Mouse (Mus musculus): ENCODE measurements at regions not wholly inside any gene's neighbourhood (a gene's known extent, or its start where the extent isn't known, plus 50 kb on each side); places are given as distances from the start of the nearest gene placed in this dataset.
A peak's percentile ranks its signal among the peaks of the same experiment; 100 is the strongest.

GRCm38 (mm10) chr7:95682521-95682920 lies 488.5 kb upstream of the Tenm4 start:
- intact Hi-C loops (cut with DNase I), result no loop called here
- DNase-seq (ENCODE audit: low spot score in 2 of 2), result no peak

DNA sequence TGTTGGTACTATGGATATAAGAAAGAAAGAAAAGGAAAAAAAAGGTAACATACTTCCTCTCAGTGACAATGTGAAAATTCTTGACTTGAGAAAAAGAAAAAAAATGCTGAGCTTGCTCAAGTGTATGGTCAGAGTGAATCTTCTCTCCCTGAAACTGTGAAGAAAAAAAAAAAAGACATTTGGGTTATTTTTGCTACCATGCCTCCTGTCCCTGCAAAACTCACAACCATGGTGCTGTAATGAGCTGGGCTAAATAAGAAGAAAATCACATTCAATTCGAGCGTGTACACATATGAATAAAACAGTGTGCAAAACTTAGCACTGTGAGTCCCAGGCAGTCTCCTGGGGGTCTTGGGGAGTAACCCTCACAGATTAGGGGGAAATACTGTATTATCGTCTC lies 483.3 kb upstream of the Tenm4 start:
- intact Hi-C loops (cut with DNase I), result loop anchor here (1.0 kb wide), 1 partner anchor 74 kb away; no protein-coding TSS in a partner anchor
- DNase-seq (ENCODE audit: low spot score in 2 of 2), result peak in 1 of 2 experiments; percentile 50

DNA sequence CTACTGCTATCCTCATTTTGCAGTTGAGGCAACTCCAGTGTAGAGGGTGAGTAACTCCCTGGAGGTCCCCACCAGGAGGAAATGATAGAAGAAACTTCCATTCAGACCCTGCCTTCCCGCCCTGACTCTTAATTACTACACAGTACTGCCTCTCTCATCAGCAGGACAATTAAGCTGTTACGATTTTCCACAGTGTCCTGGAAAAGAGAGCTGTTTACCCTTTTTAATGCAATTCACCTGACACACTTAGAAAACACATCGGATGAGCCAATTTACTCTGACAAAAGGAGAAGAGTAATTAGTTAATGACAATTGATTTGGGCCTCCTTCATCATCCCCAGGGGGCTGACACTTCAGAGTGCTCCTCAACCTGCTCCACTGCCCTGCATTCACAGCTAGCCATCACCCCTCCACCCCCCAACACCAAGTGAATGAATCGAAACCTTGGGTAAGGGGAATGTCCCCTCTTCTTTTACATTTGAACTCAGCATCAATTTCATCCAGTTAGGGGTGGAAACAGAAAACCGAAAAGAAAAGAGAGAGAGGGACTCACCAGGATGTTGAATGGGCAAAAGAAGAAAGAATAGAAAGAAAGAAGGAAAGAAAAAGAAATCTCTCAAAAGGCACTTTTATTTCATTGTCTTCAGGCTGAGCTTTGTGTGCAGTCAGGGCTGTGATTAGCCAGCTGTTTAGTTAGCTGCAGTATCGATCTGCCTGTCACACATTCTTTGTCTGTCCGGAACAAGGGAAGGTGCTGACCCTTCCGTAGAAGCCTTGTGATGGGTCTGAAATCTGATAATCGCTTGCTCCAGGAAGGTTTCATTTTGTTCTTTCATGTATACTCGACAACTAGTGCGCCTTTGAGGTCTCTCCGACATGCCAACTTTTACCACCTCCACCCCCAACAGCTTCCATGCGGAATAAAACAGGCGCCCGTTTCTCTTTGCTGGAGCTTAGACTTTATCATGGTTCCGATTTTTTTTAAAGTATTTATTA lies 482.6 kb upstream of the Tenm4 start:
- peak; percentile 2 to 7 for DNase-seq (ENCODE audit: low spot score in 2 of 2)
- intact Hi-C loops (cut with DNase I), result no loop called here

DNA sequence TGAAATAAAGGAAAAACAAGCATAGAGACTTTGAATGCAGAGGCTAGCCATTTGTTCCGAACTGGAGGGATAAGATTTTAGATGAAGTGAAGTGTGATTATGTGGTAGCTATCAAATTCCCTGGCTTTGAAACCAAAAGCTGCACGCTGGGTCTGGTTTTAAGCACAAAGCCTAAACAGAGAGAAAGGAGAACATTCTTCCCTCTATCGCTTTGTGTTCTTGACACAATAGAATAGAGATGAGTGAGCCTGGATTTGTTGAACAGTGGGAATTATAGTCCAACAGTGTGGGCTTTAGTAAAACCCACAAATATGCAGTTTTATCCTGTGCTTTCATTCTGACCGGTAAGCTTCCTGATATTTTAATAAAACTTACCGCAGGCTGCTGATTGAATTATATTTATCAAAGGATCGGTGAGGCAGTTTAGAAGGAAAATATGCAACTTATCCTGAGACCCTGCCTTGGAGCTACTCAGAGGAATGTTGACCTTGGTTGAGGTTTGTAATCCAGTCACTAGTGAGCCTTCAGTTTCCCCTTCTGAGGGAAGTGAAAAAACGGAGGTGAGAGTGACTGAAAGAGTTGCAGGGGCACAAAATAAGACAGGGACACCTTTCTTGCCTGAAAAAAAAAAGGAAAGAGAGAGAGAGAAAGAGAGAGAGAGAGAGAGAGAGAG lies 481.7 kb upstream of the Tenm4 start:
- intact Hi-C loops (cut with DNase I), result no loop called here
- DNase-seq (ENCODE audit: low spot score in 2 of 2), result no peak

DNA sequence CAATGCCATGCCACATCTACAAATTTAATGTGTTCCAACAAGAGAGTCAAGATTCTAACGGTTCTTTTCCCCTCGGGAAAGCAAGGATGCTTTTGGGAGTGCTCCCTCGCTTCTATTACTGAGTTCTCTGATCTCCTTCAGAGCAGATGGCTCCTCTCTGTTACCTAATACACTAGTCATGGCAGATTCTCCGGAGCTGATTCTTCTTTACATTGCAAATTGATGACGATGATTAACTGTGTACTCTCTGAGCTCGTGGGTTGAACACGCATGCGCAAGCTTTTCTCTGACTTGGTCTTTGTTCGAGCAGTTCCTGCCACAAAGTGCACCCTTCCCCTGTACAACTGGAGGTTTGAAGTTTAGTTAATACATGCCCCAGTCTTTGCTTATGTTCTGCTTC lies 471.5 kb upstream of the Tenm4 start:
- intact Hi-C loops (cut with DNase I), result no loop called here
- peak; percentile 5 to 23 for DNase-seq (ENCODE audit: low spot score in 2 of 2)

- intact Hi-C loops (cut with DNase I), result no loop called here
These were observed 461.0 kb upstream of the Tenm4 start for GRCm38 (mm10) chr7:95710088-95710487.

DNA sequence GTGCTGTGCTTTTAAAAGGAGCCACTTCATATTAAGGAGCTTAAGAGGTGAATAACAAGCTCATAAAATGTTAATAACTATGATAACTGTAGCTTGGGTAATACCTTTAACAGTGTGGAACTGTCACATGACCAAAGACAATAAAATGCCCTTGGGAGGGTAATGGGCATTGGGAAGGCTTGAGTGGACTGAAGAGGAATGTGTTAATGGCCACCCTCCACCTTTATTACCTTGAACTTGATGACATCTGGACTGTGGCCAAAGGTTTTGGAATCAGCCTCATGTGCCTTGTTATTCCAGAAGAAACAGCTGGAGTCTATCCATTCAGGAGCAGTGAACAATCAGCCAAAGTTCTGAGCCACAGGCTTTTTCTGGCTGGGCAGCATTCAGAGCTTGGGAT lies 451.0 kb upstream of the Tenm4 start:
- intact Hi-C loops (cut with DNase I), result no loop called here
- no peak for DNase-seq (ENCODE audit: low spot score in 2 of 2)

More at GRCm38 (mm10) chr7:95710088-95710487, 461.0 kb upstream of the Tenm4 start:
- DNase-seq (ENCODE audit: low spot score in 2 of 2), result no peak

GRCm38 (mm10) chr7:95725716-95726487 lies 445.1 kb upstream of the Tenm4 start:
- intact Hi-C loops (cut with DNase I), result no loop called here
- DNase-seq (ENCODE audit: low spot score in 2 of 2), result peak in 1 of 2 experiments; percentile 44

- no peak for DNase-seq (ENCODE audit: low spot score in 2 of 2)
- intact Hi-C loops (cut with DNase I), result no loop called here
These were observed 437.2 kb upstream of the Tenm4 start for GRCm38 (mm10) chr7:95733807-95734206.

DNA sequence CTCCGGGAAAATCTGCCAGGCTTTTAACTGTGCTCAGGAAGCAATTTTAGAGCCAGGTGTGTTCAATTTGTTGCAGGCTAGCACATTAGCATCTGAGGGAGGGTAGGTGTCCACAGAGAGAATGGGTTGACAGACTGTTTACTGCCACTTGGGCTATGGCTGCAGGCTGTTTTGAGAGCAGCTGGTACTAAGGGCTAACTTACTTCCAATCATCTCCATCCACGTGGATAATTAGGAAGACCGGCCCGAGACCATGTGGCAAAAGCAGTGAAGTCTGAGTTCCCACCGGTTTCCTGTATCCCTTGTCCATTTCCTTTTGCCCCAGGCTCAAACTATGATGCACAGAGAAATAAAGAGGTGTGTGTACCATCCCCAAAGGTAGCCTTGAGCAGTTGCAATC lies 436.5 kb upstream of the Tenm4 start:
- DNase-seq (ENCODE audit: low spot score in 2 of 2), result no peak
- intact Hi-C loops (cut with DNase I), result no loop called here

DNA sequence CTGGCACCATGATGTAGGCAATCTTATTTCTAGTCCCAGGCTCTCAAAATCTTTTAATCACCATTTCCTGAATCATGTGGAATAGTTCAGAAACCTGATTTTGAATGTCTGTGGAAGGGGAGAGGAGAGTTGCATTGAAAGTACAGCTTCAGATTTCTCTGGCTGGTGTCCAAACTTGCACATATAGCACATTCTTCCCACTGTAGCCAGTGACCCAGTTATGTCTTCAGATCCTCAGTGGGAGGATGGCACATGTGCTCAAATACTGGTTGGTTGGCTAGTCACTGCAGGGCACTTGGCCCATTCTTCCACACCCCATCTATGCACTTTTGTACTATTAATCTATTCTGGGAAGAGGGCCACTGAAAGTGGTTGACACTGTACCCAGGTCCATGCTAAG lies 434.3 kb upstream of the Tenm4 start:
- intact Hi-C loops (cut with DNase I), result no loop called here
- peak; percentile 10 to 75 for DNase-seq (ENCODE audit: low spot score in 2 of 2)

GRCm38 (mm10) chr7:95738725-95739245 lies 432.3 kb upstream of the Tenm4 start:
- intact Hi-C loops (cut with DNase I), result no loop called here
- DNase-seq (ENCODE audit: low spot score in 2 of 2), result no peak

GRCm38 (mm10) chr7:95739779-95740178 lies 431.3 kb upstream of the Tenm4 start:
- intact Hi-C loops (cut with DNase I), result no loop called here
- no peak for DNase-seq (ENCODE audit: low spot score in 2 of 2)

GRCm38 (mm10) chr7:95758375-95758774 lies 412.7 kb upstream of the Tenm4 start:
- intact Hi-C loops (cut with DNase I), result no loop called here
- DNase-seq (ENCODE audit: low spot score in 2 of 2), result peak in 1 of 2 experiments; percentile 55

DNA sequence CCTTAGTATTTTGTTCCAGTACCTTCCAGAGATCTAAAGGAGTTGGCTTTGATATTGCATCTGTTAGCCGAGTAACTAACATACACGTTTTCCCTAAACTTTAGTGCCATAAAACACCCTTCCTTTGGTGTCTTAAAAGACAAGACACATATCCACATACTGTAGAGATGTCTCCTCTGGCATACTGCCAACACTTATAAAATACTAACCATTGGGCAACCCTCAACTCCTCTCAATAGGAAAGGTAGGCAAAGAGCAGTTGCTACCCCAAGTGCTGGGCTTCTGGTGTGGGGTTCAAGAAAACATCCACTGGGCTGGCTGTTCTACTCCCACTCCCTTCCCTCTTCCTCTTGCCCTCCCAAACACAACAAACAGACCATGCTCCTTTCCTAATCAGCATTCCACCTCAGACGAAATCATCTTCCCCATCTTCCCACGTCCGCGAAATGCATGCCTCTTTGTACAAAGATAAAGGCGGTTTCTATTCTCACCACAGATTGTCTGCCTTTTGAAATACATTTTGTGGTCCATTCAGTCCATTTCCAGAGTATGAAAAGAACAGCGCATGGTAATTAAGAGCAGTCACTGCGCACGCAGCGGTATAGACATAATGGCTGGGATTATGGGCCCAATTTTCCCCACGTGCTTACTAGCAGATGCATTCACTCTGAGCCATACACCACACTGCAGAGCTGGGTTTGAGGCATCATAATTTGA lies 409.9 kb upstream of the Tenm4 start:
- DNase-seq (ENCODE audit: low spot score in 2 of 2), result peak; percentile 50 to 92
- intact Hi-C loops (cut with DNase I), result loop anchor here (1.0 to 10.0 kb wide), 2 partner anchors 74 to 154 kb away; no protein-coding TSS in a partner anchor

- intact Hi-C loops (cut with DNase I), result loop anchor here (2.0 to 10.0 kb wide), 3 partner anchors 148 to 444 kb away; no protein-coding TSS in a partner anchor
- peak; percentile 67 to 95 for DNase-seq (ENCODE audit: low spot score in 2 of 2)
These were observed 404.5 kb upstream of the Tenm4 start for GRCm38 (mm10) chr7:95766356-95767150.

GRCm38 (mm10) chr7:95784523-95784922 lies 386.5 kb upstream of the Tenm4 start:
- intact Hi-C loops (cut with DNase I), result no loop called here

GRCm38 (mm10) chr7:95787543-95787942 lies 383.5 kb upstream of the Tenm4 start:
- DNase-seq (ENCODE audit: low spot score in 2 of 2), result no peak
- intact Hi-C loops (cut with DNase I), result no loop called here

More at GRCm38 (mm10) chr7:95784523-95784922, 386.5 kb upstream of the Tenm4 start:
- DNase-seq (ENCODE audit: low spot score in 2 of 2), result no peak

All from left cerebral cortex, postnatal 25 days (tissue).